Mouse (Mus musculus) E14TG2a.4 (cell line): ENCODE measurements around the gene Rpl36al.

ENCODE experiments used
- H3K27me3 ChIP-seq: 2 replicates; pipeline ENCODE4 v1.6.1; 2014; ENCODE audit warnings: low read length, control low read depth; ENCODE audit not compliant: insufficient read depth
- H3K36me3 ChIP-seq: 2 replicates; pipeline ENCODE4 v1.6.1; 2014; ENCODE audit warnings: low read length, control low read depth; ENCODE audit not compliant: insufficient read depth
- H3K4me1 ChIP-seq: replicated peaks from 2 replicates; pipeline ENCODE4 v1.6.1; 2014; ENCODE audit warnings: low read depth, low read length, control low read depth
- H3K4me3 ChIP-seq: replicated peaks from 2 replicates; pipeline ENCODE4 v1.5.1; 2014; ENCODE audit warnings: mild to moderate bottlenecking, low read length
- H3K9me3 ChIP-seq: 2 replicates; pipeline ENCODE4 v1.6.1; 2014; ENCODE audit warnings: low read length, control low read depth
- CTCF ChIP-seq: conservative IDR thresholded peaks from 2 replicates; pipeline ENCODE4 v1.5.1; 2014; ENCODE audit warnings: low read length
- NANOG ChIP-seq: IDR thresholded peaks from 2 replicates; pipeline ENCODE4 v1.6.1; 2014; ENCODE audit warnings: borderline replicate concordance, low read length, mixed read lengths
- POU5F1 ChIP-seq: IDR thresholded peaks from 2 replicates; pipeline ENCODE4 v1.6.1; 2014; ENCODE audit warnings: low read length, borderline replicate concordance

Rpl36al gene

DNA sequence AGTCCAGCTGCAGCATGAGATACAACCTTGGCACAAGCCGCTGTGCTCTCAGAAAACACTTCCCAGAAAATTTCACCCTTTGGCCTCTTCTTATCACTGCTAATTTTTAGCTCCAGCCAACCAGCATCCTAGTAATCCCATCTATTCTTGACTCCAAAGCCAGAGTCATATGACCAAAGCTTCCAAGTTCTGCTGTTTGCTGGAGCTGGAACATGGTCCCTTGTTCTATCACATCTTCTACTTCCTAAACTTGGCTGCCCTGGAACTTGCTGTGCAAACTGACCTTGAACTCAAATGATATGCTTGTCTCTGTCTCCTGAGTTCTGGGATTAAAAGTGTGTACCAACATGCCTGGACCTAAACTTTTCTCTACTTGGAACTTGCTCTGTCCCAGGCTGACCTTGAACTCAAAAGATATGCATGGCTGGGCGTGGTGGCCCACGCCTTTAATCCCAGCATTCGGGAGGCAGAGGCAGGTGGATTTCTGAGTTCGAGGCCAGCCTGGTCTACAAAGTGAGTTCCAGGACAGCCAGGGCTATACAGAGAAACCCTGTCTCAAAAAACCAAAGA is 36.6 kb downstream of the Rpl36al start:
- TF ChIP-seq NANOG: no peak
- no peak for TF ChIP-seq CTCF
- TF ChIP-seq POU5F1: no peak
- Histone ChIP-seq H3K27me3 (no peaks in the 10 kb centered on the region), H3K36me3 (no peaks in the 10 kb centered on the region), H3K4me1 (peaks cover 12% of the 10 kb centered on the region), H3K4me3 (no peak overlapping the region), H3K9me3 (no peaks in the 10 kb centered on the region)

DNA sequence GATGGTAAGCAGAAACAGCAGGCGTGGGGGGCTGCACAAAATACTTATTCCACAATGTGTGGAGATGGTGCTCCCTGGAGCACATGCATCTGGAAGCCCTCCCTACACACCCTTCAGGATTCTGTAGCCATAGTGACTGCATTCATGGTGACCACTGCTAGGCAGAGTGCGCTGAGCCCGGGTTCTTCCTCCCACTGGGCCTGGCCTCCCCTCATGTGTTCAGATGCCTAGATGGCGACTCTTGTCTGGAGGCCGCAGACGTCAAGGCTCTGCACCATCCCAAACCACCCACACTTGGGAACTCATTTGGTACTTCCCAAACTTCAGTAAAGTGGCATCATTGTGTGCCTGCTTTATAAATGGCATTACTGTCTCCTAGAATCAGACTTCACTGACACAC is 40.4 kb downstream of the Rpl36al start:
- Histone ChIP-seq H3K36me3 (no peaks in the 10 kb centered on the region), H3K27me3 (no peaks in the 10 kb centered on the region), H3K9me3 (no peaks in the 10 kb centered on the region), H3K4me3 (no peak overlapping the region), H3K4me1 (peaks cover 15% of the 10 kb centered on the region)
- no peak for TF ChIP-seq CTCF
- TF ChIP-seq NANOG: no peak
- no peak for TF ChIP-seq POU5F1

DNA sequence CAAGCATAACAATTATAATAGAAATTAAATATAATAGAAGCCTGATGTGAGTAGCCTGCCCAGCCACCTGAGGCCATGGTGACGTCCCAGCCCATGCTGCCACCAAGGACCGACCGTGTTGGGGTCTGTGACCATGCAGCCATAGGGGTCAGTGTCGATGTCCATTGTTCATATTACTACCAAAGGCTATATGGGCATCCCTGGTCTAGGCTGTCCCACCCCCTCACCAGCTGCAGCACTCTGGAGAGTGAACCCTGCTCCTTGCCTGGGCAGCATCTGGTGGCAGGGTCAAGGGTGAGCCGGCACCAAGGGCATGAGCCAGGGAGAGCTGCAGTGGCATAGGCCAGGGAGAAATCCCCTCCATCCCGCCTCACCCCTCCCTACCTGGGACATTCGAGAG is 44.0 kb downstream of the Rpl36al start:
- Histone ChIP-seq H3K4me1 (peaks cover 11% of the 10 kb centered on the region), H3K9me3 (no peaks in the 10 kb centered on the region), H3K4me3 (no peak overlapping the region), H3K36me3 (no peaks in the 10 kb centered on the region), H3K27me3 (no peaks in the 10 kb centered on the region)
- TF ChIP-seq CTCF (no peak), POU5F1 (no peak), NANOG (no peak)

DNA sequence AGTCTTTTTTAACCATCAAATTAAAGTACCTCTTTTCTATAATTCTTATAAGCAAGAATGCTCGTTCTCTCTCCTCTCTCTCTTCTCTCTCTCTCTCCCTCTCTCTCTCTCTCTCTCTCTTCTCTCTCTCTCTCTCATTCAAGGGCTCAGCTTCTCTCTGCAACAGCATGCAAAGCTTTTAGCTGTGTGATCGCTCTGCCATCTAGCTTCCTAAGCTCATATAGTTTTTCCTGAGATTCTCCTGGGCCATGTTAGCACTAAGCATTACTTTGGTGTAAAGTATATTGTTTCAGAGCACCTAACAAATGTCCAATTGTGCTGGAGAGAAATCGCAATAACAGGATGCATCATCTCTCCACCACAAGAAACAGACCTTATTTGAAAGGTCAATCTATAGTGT is 44.7 kb downstream of the Rpl36al start:
- peaks cover 11% of the 10 kb centered on the region for H3K4me1 ChIP-seq
- H3K36me3 ChIP-seq: no peaks in the 10 kb centered on the region
- H3K9me3 ChIP-seq: no peaks in the 10 kb centered on the region
- no peak overlapping the region for H3K4me3 ChIP-seq
- H3K27me3 ChIP-seq: no peaks in the 10 kb centered on the region
- no peak for TF ChIP-seq NANOG
- no peak for TF ChIP-seq CTCF
- no peak for TF ChIP-seq POU5F1
